Mouse (Mus musculus): ENCODE results near the gene Nek7.

Gene Nek7

DNA sequence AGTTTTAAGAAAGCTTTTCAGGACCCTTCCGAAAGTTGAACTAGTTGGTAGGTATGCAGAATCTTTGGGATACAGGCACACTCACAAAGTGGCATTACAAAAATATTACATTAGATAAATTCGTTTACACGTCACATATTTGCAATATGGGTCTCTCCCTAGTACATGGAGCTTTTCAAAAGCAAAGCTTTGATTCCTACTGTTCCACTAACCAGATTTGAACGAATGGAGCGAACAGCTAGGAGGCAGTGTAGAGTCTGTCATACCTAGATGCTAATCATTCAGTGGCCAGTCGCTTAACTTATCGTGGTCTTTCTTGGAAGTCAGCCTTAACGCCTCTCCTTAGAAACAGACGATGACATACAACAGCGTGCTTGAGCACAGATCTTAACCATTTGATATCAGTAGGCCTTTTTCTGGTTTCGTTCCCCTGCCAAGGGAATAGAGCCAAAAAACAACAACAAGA, at the start of gene Nek7:
TSS of gene Nek7 (minus strand) at position 146 of the 466 bp plus-strand sequence.
- no peak for DNase-seq (ENCODE audit: low spot score)

DNA sequence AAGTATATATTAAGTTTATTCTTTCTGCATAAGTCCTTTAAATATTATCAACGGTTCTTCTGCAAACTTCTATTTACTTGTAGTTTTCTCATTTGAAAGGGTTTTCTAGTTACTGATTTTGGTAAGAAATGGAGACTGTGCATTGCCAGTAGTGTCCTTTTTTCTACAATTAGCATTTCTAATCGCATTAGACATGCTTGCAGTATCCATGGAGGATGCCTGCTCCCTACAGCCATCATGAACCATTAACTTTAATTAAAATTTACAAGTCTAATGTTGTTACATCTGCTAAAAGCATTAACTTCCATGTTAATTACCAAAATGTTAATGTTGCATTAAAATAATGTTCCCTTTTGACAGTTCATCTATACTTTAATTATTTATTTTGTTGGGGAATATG, 42.4 kb upstream of the Nek7 start:
- DNase-seq (ENCODE audit: low spot score), result no peak

- DNase-seq (ENCODE audit: low spot score), result no peak
Measured at GRCm38 (mm10) chr1:138654212-138654611, 34.3 kb upstream of the Nek7 start.

DNA sequence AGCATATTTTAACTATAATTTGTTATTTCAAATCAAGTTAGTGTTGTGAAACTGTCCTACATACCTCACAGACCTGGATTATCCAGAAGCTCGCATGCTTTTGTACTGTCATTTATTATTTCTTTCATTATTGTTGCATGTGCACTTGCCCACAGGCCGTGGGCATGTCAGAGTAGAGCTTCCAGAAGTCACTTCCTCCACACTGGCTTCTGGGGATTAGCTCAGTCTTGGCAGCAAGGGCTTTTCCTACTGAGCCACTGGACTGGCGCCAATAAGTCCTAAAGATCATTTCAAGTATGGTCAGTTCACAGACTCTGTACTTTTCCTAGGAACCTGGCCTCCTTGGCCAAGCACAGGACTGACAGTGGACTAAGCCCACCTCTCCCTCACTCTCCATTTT, 25.1 kb upstream of the Nek7 start:
- no peak for DNase-seq (ENCODE audit: low spot score)

DNA sequence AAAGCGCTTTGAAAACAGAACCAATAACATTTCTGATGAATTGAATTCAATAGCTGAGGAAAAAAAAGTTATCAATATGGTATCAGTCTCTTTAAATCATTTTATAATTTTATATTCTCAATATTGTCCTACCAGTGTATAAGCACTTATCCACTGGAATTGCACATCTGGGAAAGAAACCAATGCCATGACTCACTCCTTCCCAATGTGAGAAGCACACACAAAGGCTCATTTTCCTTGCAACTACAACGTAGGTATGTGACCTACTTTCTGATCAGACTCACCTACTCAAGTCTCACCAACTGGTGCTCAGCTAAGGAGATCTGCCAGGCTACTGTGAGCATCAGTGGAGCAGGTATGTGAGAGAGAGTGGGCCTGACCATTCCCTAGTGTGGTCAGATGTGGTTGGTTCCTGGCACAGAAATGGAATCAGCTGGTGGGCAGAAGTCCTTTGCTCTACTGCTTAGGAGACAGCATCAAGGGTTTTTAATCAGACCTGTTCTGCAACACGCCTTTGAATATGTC, 23.4 kb upstream of the Nek7 start:
- DNase-seq (ENCODE audit: low spot score), result no peak

DNA sequence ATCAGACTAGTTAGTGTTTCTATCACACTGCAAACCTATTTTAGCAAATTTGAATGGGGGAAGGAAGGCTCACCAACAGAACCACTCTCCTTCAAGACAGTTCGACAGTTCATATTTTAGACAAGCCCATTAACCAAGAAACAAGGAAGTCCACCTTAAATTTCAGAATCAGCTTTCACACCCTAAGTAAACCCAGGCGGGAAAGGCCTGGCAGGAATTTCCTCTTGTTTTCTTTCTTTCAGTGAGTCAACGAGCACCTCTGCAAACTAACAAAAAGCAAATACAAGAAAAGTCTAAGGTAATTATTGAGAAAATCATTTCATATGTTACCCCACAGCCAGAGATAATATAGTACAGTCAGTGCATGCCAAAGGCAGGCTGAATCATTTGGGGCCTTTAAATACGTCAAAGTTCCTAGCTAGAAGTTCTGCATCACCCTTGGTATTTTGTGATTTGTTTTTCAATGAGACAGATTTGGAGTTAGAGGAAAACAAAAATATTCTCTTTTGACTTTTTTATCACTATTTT, 21.1 kb upstream of the Nek7 start:
- DNase-seq (ENCODE audit: low spot score), result no peak

DNA sequence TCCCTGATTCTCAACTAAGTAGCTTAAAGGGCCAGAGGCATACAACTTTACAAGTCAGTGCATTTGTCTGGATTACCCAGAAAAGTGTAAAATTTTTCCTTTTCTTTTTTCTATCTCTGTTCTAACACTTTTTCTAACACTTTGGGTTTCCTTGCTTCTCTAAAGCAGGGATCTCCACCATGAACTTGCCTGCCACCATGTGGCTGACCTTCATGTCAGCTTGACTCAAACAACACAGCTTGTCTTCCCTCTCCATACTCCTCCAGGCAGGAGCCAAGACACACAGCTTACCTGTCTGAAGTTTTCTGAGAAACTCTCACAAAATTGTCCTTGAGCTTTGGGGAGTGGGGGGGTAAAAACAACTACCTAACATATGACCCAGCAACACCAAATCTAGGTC, 17.9 kb upstream of the Nek7 start:
- DNase-seq (ENCODE audit: low spot score), result no peak

DNA sequence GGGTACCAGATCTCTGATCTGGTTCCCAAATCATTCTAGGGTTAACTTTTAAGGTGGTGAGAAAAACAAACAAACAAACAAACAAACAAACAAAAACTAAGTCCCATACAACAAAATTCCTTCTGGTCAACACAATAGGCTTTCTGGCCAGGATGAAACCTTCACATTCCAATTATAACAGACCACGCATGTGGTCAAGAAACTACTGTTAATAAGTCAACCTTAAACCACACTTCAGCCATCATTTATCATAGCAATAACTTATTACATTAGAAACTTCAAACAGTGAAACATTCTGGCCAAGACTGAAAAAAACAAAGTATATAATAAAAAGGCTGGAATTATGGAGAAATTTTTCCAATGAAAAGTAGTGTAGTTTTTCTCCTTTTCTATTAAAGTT, 14.6 kb upstream of the Nek7 start:
- no peak for DNase-seq (ENCODE audit: low spot score)

GRCm38 (mm10) chr1:138628919-138629318, 9.0 kb upstream of the Nek7 start:
- DNase-seq (ENCODE audit: low spot score), result no peak

GRCm38 (mm10) chr1:138628486-138628885, 8.5 kb upstream of the Nek7 start:
- DNase-seq (ENCODE audit: low spot score), result no peak

GRCm38 (mm10) chr1:138627804-138628203, 7.9 kb upstream of the Nek7 start:
- DNase-seq (ENCODE audit: low spot score), result no peak

DNA sequence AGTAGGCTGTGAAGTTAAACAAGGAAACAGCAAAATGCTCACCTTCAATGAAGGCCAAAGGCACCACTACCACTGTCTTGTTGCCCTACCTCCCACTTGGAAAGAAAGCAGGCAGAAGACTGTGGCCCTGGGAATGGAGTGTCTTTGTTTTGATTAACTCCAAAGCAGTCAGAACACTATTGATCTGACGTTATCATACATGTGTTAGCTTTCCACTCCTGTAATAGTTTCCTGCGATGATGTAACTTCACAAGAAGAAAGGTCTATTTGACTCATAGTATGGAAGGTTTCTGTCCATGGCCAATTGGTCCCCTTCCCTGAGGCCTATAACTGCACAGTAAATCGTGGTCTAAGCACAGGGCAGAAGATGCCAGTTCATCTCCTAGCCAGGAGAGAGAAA, 6.3 kb upstream of the Nek7 start:
- DNase-seq (ENCODE audit: low spot score), result no peak

GRCm38 (mm10) chr1:138623870-138624269, 3.9 kb upstream of the Nek7 start:
- no peak for DNase-seq (ENCODE audit: low spot score)

DNA sequence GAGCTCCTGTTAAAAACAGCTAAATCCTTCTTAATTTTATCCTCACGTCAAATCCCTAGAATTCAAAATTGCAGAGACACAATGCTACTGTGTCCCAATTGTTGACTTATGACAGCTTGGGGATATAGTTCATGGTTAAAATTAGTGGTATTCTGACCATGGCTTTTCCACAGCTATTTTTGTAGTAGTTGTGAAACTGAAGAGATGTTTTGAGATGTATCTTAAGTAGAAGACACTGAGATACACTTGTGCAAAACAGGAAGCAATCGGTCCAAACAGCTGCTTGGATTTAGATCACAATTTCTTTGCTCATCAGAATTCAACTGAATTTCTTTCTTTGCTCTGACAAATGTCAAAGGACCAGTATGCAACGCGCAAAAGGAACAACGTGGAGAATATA, 2.9 kb upstream of the Nek7 start:
- no peak for DNase-seq (ENCODE audit: low spot score)

GRCm38 (mm10) chr1:138622431-138622830, 2.5 kb upstream of the Nek7 start:
- no peak for DNase-seq (ENCODE audit: low spot score)

DNA sequence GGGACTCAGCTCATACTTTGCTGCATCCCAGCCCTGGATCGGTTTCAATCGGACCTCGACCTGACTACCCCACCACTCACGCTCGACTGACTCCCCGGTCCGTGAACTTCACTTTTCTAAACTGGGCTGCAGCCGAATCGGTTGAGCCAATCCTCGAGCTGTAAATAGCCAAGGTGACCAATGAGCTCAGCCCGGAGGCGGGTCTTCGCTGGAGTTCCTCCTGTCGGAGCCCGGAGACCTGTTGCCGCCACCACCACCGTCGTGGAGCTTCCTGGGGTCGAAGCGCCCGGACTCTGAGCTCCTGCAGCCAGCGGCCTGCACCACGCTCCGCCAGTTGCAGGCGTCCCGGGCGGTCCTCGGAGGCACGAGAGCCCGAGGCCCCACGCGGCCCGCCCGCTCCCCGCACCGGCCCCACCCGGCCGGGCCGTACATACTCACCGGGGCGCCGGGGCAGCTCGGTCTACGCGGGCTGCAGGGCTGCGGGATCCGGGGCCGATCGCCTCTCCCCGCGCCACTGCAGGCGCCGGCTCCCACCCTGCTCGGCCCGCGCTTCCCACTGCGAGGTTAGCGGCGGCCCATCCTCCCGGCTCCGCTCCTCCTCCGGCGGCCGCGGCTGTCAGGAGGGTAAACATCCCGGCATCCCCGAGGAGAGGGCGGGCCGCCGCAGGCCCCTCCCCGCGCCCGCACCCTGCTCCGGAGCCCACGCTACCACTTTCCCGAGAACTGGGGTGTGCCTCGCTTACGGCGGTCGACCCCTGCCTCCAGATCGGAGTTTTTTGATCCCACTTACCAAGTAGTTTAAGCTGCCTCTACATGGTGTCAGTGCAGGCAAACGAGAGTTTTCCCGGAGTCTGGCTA, 598 bp downstream of the Nek7 start:
- peak; percentile 94 for DNase-seq (ENCODE audit: low spot score)

- DNase-seq (ENCODE audit: low spot score), result peak; percentile 88
Measured at GRCm38 (mm10) chr1:138618012-138618354, 2.0 kb downstream of the Nek7 start.

- no peak for DNase-seq (ENCODE audit: low spot score)
Measured at GRCm38 (mm10) chr1:138617279-138618011, 2.5 kb downstream of the Nek7 start.

DNA sequence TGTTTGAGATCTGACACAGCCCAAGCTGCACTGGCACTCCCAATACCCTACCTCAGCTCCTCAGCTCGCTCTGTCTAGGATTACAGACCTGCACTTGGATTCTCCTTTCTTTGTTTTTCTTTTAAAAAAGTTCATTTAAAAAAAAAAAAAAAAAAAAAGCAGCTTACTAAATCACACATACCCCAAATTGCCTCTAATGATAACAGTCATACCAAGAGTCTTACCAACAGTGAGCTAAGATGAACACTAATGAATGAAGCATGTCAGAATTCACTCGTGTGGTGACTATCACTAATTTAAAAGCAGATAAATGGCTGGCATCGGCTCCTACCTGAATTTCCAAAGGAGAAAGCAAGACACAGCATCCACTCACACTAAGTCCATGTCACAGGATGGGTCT, 4.6 kb downstream of the Nek7 start:
- no peak for DNase-seq (ENCODE audit: low spot score)

GRCm38 (mm10) chr1:138614552-138615287, 5.2 kb downstream of the Nek7 start:
- DNase-seq (ENCODE audit: low spot score), result no peak

DNA sequence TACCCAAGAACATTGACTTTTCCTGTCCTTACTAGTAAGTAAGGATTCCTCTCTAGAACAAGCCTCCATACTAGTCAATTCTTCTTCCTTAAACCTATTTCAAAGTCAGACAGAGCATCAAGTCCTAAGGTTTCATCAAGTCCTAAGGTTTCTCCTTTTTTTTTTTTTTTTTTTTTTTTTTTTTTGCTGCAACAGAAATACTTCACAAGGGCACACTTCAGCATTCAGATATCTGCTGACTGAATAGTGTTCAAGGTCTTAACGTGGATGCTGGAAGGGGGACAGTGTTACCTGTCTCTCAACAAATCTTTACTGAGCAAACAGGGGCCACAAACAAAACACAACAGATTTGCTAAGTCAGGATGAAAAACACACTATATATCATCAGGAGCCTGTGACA, 7.8 kb downstream of the Nek7 start:
- no peak for DNase-seq (ENCODE audit: low spot score)

GRCm38 (mm10) chr1:138609176-138609575, 10.8 kb downstream of the Nek7 start:
- DNase-seq (ENCODE audit: low spot score), result no peak

All from ovary, adult 18-20 months (tissue).